Mouse (Mus musculus) mesoderm, embryonic 11.5 days (tissue): ENCODE data around the gene Gm13084.
"Not testable (repeated sequence)": the region's sequence is repeated elsewhere in the genome, so short reads cannot be mapped to it uniquely, and the experiment has no call there.

ENCODE experiments used
- DNase-seq: peaks from one replicate; pipeline ENCODE4 v3.0.0-alpha.2; 2012; ENCODE audit warnings: low read depth, low spot score

Gene Gm13084

DNA sequence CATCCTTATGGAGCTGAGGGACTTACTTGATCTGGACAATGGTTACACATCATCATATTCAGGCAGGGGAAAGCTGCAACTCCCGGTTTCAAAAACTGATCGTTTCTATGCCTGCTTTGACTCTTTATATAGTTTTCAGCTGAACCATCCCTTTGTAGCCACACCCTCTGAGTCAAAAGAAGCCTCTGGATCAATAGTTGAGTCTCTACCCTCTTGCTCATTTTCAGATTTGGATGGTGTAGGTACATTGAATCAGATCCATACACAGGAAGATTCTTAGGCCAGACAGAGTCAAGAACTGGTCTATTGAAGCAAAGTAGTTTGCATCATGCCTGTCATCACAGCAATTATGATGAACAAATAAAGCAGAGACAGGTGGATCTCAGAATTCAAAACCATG lies at the start of gene Gm13084:
Gm13084 (minus strand) TSS at position 101 of the 400 bp plus-strand sequence.
- DNase-seq = no peak

DNA sequence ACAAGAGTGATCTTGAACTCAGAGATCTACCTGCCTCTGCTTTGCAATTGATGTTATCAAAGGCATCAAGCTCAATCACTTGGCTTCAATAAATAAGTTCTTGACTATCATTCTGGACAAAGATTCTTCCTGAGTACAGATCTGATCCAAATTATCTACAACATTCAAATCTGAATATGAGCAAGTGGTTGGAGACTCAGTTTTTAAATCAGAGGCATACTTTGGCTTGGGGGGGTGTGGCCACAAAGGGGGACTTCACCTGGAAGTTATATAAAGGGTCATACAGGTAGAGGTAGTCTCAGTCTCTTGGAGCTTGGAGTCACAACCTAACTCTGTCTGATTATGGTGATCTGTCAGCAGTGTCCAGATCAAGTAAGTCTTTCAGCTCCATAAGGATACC lies 30.3 kb upstream of the Gm13084 start, which contains the start of gene Gm13103:
Gm13103 (plus strand) TSS at position 301 of the 400 bp plus-strand sequence.
- not testable (repeated sequence) for DNase-seq

DNA sequence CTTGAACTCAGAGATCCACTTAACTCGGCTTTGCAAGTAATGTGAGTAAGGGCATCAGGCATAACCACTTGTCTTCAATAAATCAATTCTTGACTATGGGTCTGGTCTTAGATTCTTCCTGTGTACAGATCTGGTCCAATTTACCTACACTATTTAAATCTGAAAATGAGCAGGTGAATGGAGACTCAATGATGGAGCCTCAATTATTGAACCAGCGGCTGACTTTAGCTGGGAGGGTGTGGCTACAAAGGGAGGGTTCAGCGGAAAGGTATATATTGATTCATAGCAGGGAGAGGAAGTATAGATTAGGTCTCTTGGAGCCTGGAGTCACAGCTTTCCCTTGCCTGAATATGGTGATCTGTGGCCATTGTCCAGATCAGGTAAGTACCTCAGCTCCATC lies 26.8 kb downstream of the Gm13084 start, which contains the start of gene Gm13023:
Gm13023 (plus strand) TSS at position 301 of the 400 bp plus-strand sequence.
- not testable (repeated sequence) for DNase-seq
